Mouse (Mus musculus): Measurements from ENCODE around the gene Rnf217.

Rnf217 gene

DNA sequence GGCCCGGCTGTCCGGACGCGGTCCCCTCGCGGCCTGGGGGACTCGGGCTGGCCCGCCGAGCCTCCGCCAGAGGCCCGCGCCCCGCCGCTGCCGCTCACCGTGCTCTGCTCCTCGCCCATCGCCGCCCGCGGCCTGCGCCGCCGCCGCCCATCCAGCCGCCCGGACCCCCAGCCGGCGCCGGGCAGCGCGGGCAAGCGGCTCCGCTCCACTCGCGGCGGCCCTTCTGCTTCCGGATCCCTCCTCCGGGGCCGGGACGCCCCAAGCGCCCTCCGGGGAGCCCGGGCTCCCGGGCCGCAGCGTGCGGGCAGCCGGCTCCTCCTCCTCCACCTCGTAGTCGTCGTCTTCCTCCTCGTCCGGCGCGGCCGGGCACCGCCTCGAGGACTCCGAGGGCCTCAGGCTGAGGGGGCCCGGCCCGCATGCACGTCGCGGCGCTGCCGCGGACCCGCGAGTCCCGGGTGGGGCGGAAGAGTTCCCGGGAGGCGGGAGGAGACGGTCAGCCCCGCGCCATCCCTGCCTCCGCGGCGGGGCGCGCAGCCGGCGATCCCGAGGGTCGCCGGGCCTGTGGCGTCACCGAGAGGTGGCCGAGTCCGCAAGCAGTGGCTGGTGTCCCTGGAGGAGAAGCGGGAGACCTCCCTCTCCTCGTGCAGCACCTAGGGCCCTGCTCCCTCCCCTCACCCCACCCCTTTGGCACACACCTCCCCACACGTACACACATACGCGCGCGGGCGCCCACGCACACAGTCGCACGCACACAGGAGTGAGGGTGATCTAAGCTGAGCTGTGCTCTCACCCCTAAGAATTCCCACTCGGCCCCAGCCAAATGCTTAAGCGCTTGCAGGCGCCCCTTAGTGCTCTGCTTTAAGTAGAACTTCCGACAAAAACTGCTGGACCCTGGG is at the start of gene Rnf217:
Rnf217 (minus strand) TSS at position 119 of the 896 bp plus-strand sequence.
- DNase-seq (ENCODE audit: inconsistent ontology term), result peak; percentile 89

DNA sequence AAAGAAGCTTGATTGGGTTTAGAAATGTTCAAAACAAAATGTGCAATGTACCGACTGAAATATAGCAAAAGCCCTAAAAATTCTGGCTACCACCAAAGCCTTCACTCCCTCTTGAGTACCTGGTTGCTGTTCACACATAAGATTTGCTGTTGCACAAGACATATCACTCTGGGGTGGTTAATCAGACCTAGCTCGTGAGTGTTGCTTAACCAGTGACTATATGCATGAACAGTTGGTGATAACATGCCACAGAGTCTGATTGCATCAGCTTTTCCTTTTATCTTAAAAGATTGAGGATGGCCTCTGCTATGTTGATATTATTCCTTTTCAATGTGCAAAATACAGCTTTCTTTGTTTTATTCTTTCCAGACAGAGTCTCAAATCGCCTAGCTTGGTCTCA is 38.3 kb upstream of the Rnf217 start:
- no peak for DNase-seq (ENCODE audit: inconsistent ontology term)

DNA sequence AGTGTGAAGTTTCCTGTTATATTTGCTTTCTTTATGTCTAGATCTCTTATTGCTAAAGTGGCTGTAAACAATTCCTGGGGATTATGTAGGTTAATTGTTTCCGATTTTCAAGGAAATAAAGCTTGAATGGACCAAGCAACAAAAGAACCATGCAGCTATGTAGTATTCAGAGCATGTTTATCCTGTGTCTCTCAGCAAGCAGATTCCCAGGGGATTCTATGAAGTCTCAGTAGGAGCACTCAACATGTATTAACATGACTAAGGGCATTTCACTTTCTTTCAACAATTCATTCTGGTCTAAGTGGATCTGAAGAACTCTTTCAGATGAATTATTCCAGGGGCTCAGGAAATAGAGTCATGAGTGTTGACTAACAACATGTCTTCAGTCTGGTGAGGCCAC is 37.1 kb upstream of the Rnf217 start:
- DNase-seq (ENCODE audit: inconsistent ontology term), result no peak

DNA sequence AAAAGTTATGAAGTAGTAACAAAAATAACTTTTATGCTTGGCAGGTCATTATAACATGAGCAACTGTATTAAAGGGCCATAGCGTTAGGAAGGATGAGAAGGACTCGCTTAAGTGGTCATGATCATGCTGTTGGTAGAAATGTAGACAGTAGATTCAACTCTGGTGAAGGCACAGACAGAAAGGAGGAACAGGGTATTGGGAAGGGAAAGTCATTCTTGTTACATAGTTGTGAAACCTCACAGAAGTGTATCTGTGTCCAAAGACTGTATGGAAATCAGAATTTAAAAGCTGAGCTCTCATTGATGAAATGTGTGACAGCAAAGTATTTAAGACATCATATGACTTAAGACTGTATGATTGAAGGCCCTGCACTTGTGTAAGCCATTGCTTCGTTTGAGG is 26.1 kb upstream of the Rnf217 start:
- DNase-seq (ENCODE audit: inconsistent ontology term), result no peak

DNA sequence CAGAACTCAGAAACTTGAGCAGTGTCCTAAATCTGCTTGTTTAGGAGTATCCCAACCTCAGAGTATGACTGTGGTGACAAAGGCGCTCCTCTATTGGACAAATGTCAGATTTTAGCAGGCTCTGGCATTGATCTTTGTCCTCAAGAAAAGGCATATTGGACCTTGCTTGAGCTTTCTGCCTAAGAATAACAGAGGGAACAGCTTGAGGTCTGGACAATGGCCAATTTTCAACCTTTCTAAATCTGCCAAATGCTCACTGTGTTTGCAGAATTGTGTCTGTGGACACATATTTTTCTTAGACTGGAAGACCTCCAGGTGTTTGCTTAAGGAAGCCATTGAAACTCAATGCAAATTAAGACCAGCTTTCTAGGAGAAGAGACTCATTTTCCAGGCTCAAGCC is 23.0 kb upstream of the Rnf217 start:
- DNase-seq (ENCODE audit: inconsistent ontology term), result peak; percentile 9

DNA sequence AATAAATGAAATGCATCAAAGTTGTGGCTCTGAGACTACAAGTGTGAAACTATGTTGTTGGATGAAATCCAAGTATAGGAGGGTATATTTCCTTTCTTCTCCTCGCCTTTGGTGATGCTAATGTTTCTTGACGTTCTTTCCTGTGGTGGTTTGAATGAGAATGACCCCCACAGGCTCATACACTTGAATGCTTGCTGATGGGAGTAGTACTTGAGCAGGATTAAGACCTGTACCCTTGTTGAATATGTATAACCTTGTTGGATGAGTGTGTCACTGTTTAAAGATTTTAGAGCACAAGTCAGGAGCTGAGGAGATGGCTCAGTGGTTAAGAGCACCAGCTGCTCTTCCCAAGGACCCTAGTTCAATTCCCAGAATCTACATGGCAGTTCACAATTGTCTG is 6.4 kb upstream of the Rnf217 start:
- no peak for DNase-seq (ENCODE audit: inconsistent ontology term)

DNA sequence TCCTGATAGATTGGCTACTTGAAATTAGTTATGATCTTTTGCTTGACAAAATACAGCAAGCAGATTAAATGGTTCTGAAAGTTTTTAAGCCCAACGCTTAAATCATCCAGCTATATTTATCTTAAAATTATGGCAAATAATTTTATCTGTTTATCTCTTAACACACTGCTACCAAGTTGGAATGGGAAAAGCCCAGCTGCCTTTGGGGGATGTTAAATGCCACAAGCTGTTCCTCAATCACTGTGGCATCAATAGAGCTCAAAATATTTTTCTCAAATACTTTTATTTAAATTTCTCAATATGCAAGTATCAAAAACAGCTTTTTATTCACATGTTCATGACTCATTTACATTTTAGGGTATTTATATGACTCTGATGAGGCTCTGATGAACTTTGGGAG is 5.1 kb upstream of the Rnf217 start:
- no peak for DNase-seq (ENCODE audit: inconsistent ontology term)

DNA sequence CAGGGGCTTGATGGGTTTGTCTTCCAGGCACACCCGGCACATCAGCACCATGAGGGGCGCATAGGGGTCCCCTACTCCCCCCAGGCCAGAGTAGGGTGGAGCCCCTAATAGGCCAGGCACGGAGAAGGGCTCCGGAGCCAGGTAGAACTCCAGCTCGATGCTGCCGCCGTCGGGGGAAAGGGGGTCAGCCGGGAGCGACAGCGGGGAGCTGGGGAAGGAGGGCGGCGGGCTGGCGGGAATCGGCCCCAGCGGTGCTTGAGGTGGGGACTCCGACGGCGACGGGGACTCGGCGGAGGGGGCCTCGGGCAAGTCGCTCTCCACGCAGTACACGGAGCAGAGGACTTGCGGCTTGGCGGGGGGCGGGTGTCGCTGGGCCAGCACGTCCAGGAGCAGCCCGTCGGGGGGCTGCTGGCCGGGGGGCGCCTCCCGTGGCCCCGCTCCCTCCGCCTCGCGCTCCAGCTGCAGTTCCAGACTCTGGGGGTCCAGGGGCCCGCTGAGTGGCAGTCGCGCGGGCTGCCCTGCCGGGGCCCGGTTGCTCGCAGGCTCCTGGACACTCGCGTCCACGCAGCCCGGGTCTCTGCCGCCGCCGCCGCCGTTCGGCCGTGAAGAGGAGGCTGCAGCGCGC is 431 bp downstream of the Rnf217 start:
- peak; percentile 39 for DNase-seq (ENCODE audit: inconsistent ontology term)

DNA sequence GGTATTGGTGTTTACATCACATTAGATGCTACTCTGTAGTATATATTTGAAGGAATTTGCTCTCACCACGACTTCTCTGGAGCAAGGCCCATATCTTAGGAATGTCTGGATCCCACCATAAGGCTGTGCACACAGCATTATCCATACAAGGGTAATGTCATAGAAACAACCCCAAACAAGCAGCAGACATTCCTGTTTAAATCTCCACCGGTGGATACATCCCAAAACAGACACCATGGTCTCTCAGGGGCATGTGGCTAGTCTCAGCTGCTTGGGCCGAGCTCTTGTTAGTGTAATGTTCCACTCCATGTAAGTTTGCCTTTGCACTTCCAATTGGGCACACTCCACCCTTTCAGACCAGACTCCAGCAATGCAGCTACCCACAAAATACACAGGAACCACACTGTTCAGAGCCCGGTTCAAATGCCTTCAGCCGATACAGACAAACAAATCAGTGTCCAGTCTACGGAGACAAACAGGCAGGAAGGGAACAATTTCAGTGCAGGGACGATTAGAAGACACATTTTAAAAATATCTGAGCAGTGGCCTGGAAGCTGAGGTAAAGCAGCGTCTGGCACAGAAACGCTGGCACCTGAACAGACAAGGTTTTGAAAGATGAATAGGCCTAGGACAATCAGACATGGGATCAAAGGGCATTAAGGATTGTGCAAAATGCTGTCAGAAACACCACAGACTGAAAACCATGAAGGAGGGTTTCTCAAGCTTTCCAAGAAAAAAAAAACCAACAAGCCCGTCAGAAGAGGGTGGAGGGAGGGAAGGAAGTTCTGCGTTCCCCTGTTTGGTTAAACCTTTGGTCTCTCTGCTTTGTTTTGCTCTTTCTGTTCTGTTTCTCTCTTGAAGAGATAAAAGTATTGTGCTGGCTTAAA is 1.8 kb downstream of the Rnf217 start:
- peak; percentile 70 for DNase-seq (ENCODE audit: inconsistent ontology term)

DNA sequence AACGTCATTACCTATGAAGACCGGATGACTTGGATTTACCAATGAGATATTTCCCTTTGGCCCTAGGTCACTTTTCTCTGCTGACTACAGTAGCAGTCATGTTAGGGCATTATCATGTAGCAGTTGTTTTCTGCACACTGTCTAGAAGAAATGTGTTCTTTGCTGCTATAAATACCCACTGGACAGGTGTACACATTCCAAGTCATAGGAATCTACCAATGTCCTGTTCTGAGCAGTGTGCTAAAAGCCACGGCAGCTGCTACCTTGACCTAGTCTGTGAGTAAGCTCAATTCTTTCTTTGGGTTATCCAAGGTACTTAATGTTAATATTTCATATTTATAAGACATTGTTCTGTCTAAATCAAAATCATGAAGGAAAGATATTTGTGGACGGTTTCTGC is 5.1 kb downstream of the Rnf217 start:
- no peak for DNase-seq (ENCODE audit: inconsistent ontology term)

DNA sequence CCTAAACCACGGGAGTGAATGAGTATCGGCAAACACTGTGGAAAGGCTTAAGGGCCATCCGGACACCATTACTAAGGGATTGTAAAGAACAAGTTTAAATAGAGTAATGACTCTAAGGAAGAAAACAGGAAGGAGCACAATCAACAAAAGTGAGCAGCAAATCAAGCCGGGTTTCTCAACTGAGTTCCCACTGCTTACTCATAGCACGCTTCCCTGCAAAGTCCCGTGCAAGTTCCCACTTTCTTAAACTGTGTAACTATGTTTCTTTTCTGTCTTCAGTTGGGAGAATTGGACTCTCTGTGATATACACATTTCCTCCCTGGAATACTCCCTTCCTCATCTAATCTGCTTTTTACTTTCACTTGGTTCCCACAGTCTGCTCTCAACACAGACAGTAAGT is 8.9 kb downstream of the Rnf217 start:
- no peak for DNase-seq (ENCODE audit: inconsistent ontology term)

DNA sequence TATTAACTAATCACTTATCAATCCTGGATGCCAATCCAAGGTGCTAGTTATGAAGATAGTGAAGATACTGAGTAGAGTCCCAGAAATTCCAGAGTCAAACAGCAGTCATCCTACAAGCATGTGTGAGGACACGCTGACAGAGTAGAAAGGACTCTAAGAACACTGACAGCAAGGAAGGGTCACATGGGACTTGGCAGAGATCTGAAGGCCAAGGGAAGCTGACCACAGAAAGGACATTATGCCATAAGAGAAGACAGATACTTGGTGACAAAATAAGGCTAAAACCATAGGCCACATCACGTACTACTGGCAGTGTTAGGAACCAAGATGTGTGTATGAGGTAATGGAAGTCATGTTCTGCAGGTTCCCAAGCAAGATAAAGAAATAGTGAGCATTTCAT is 11.1 kb downstream of the Rnf217 start:
- DNase-seq (ENCODE audit: inconsistent ontology term), result no peak

DNA sequence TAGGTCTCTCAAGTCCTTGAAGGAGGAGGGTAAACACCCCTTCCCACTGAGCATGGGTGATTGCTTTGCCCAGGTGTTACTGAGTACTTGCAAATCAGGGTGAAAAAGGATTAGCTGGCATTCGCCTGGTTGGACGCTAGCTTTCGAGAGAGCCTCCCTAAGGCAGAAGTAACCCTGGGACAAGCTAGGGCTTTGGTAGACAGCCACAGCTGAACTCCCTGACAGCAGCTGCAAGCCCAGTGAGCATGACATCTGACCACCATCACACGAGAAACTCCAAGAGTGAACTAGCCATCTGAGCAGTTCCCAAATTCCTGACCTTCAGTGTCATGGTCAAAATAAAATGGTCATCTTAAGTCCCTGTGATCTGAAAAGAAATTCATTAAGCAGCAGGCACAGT is 12.2 kb downstream of the Rnf217 start:
- no peak for DNase-seq (ENCODE audit: inconsistent ontology term)

DNA sequence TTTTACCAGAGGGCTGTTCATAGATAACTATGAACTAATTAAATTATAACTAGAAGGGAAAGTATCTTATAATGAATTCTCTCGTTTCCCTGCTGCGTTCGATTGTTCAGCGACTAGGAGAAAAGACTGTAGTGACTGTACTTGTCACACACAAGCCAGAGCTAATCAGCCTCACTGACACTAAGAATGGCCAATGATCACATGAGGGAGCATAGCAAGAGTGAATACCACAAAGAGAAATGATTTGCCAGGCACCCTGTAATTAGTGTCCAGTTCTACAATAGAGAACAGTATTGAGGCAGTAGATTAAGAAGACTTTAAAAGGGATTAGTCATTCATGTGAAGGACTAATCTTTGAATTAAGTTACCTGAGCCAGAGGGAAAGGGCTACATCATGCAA is 13.7 kb downstream of the Rnf217 start:
- peak; percentile 77 for DNase-seq (ENCODE audit: inconsistent ontology term)

DNA sequence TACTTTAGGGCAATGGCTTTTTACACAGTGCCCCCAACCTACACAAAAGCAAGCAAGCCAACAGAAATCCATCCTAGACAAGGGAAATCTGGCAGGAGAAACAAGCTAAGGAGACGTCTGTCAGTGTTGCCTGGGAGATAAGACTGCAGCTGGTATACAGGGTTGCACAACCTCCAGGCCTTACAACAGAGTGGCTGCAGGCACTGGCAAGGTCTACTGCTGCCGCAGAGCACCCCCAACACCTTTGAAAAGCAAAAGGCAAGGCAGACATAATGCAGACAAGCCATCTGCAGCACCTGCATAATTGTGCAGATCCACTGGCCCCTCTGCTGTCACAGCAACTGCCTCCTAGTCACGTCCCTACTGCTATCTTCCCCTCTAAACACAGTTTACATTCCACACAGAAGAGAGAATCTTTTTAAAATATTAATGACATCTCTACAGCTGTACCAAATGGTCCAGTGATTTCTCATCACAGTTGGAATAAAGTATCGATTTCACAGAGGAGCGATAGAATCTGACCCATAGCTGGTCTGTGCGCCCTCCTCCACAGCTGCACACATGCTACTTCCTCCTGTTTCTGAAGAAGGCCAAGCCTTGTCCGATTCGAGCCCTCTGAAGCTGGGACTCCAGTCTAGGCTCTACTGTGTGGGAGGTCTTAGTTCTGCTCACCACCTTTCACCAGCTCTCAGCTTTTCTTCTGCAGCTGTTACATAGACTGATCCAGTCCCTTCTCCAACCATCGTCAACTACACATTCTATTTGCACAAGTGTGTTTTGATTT is 16.1 kb downstream of the Rnf217 start:
- DNase-seq (ENCODE audit: inconsistent ontology term), result peak; percentile 22

DNA sequence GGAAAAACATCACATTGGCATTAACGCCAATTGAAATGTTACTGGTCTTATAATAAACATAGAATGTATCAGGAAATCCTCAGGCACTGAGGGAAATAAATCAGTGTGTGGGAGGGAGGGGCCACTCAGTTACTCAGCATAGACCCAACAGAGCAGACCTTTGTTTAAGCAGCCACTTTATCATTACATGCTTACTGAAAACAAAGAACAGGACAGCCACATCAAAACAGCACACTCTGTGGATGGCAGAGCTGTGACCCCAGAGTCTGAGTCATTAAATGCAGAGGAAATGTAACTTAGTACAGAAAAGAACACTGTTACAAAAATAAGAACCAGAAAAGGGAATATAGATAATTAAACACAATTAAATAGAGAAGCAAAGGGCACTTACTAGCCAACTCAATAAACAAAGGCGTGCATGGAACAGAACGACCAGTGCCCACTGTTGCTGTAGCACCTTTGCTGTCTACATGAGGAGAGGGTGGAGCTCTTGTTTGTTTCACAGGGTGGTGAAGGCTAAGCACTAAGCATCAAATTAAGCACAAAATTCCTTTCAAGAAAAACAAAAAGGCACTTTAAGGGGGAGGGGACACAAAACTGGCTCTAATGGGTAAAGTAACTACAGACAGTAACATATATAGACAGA is 16.8 kb downstream of the Rnf217 start:
- peak; percentile 59 for DNase-seq (ENCODE audit: inconsistent ontology term)

DNA sequence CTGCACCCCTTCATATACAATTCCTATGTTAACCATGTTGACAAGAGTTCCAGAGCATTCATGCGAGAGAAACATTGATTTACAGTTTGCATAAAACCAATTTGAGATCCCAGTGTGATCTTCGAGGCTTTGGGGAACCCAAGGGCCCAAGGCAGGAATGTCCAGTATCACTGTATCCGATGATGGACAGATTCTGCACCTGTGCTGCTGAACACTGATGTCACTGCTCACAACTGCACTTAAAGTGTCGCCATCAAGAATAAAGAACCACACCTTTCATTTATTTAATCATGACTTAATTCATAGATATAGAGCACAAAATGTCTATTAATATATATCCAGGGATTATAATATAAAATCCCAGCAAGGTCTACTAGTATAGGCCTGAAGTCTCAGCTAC is 28.3 kb downstream of the Rnf217 start:
- DNase-seq (ENCODE audit: inconsistent ontology term), result no peak

DNA sequence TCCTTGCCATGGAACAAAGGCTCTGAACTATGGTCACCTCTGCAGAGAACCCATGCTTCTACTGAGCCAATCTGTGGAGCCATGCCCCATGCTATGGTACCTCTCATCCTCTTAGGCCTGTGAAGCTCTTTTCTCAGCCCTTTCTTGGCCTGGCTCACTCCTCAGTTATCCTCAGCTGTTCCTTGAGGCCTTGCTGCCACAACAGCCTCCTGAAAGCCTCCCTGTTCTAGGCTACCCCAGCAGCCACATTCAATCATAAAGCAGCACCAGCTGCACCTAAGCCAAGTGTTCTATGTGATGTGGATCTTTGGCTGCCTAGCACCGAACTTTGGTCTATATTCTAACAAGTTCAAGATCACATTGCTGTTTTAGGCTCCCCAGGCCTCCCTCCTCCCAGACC is 28.9 kb downstream of the Rnf217 start:
- no peak for DNase-seq (ENCODE audit: inconsistent ontology term)

DNA sequence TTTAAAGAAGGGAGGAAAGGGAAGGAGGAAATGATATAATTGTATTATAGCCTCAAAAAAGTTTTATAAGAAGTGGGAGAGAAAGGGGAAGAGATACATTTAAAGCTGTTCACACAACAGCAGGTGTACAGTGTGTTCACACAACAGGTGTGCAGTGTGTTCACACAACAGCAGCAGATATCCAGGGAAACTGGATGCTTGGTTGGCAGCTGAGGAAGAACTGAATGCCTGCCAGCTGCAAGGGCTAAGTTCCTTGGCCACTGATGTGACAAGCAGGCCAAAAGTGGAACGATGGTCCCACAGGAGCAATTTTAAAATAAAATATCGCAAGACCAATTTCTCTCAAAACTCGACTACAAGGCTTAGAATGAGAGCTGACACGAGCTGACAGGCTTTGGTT is 35.7 kb downstream of the Rnf217 start:
- DNase-seq (ENCODE audit: inconsistent ontology term), result no peak

DNA sequence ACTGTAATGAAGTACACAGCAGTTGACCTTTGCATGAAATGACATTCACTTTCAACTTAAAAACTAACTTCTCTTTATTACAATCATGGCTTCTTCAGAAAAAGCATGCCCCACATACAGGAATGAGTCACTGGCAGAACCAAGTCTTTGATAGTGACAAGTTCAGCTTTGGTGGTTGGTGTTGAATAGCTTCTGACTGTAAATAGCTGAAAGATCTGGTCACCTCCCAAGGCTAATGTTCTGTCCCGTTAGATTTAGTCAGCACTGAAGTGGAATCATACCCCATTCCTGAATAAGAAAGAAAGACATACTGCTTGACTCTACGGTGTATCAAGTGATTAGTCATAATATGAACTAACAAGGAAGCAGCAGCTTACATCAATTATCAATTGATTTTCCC is 51.7 kb downstream of the Rnf217 start:
- DNase-seq (ENCODE audit: inconsistent ontology term), result peak; percentile 86

DNA sequence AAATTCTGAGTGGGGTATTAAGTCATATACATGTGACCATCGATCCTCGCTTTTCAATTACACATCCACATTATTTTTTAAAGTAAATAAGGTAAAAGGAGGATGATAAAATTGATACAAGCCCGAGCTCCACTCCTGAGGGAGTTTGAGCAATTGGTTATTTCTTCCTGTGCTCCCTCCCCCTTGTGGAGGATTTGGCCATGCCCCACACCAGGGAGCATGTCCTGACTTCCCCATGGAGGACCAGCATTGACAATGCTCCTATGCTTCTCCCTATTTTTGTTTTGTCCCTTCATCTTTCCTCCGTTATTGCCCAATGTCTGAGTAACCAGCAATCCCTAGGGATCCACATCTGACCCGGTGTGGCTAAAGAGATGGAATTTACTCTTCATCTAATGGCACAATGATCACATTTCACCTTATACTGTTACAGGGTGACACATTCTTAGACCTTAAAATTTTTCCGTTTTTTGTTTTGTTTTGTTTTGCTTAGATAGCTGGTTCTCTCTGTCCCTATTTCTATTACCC is 53.5 kb downstream of the Rnf217 start:
- no peak for DNase-seq (ENCODE audit: inconsistent ontology term)

Data from Muller cell, postnatal 12 days (primary cell).